Mouse (Mus musculus): ENCODE results near the gene Smarca4. TPM values are rescaled to one million over a fixed set of nuclear protein-coding genes. Genes with fewer than 3 reads are reported as not detected.

The Smarca4 gene
- total RNA-seq (2023): 10 to 100 TPM; 52.3 to 63.5 TPM

DNA sequence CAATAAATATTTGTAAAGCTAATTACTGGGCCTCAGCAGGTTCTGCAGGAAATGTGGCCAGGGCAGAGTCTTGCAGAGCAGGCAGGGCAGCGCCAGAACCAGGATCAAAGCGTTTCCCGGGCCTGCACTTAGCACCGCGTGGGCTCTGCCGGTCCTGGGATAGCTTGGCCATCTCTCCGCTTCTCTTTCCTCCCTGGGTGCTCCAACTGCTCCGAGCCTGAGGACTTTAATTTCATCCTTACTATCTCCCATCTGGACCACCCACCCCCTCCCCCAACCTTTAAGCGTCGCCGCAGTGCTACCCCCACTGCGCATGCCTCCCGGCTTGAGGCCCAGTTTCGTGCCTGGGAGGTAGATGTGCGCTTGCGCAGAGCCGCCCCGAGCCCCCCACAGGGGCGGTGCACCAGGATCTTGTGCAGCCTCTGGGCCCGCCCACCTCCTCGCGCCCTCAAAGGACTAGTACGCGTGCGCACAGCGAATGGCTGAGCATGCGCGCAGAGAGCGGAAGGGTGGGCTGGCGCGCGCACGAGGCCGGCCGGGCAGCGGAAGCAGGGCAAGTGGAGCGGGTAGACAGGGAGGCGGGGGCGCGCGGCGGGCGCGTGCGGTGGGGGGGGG lies at the start of gene Smarca4:
TSS of gene Smarca4 (plus strand) at position 553 of the 615 bp plus-strand sequence.

DNA sequence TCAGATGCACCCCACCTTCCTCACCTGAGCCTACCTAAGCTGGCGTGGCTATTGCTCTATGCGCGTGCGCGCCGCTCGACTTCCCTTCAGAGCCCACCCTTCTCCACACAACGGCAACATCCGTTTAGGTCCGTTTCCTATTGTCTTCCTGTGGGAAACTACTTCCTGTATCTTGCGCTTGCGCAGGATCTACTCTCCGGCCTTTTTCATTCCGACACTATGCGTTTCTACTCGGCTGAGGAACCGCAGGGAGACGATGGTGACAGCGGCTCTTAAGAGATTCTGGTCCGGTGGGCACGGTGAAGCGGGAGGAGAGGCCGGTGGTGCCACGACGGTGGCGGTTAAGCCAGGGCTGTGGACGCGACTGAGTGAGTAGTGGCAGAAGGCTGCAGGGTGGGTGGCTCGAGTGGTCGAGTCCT lies 23.3 kb upstream of the Smarca4 start, which contains the start of the genes Timm29 and Yipf2:
TSS of gene Timm29 (plus strand) at position 20 of the 419 bp plus-strand sequence.
TSS of gene Yipf2 (minus strand) at position 126 of the 419 bp plus-strand sequence.

DNA sequence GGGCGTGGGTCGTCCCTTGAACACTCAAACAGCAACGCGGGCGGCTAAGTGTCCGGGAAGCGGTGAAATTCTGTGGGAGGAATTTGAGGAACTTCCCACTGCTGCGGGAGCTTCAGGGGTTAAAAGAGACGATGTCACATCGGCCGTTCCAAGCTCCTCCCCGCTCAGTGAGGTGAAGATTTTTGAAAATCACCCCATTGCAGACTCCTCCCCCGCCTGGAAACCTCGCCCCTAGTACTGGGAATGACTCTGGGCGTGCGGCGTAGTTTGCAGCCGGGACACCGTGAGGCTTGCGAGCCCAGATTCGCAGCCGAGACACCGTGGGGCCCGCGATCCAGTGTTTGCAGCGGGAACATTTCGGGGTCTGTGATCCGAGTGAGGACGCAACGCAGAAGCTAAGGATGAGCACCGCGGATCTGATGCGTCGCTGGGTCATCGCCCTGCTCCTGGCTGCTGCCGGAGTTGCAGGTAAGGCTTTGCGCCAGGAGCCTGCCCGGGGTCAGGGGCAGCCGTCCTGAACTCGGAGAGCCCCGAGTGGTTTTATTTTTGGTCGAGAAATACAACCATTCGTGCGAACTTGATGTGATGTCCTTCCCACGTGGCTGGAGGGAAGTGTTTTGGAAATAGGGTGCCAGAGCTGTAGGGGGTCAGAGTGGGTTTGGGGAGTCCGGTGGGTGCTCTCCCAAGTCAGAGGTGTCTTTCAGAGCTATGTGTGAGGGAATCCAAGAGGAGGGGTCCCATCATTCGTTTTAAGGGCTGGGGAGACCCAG lies 107.6 kb downstream of the Smarca4 start, which contains the start of gene Ldlr:
TSS of gene Ldlr (plus strand) at position 107 of the 770 bp plus-strand sequence.

Other genes starting within 250 kb of the Smarca4 start
- gene Ilf3, start 248.3 kb upstream of the Smarca4 start, total RNA-seq (2023): 10 to 100 TPM; 38.1 to 39.5 TPM
- gene Qtrt1, start 204.3 kb upstream of the Smarca4 start, total RNA-seq (2023): 10 to 100 TPM; 10.5 to 18.5 TPM
- gene Dnm2, start 191.3 kb upstream of the Smarca4 start, total RNA-seq (2023): 100 to 1,000 TPM; 251 to 254 TPM
- 1 to 10 TPM; 5.0 to 7.5 TPM for gene Tmed1, start 105.9 kb upstream of the Smarca4 start, total RNA-seq (2023)
- gene AB124611, start 90.0 kb upstream of the Smarca4 start, total RNA-seq (2023): 100 to 1,000 TPM; 240 to 247 TPM
- gene Carm1, start 69.3 kb upstream of the Smarca4 start, total RNA-seq (2023): 10 to 100 TPM; 27.6 to 31.8 TPM
- 10 to 100 TPM; 16.7 to 18.6 TPM for gene Timm29, start 23.4 kb upstream of the Smarca4 start, total RNA-seq (2023)
- 1 to 10 TPM; 8.8 to 9.3 TPM for gene Yipf2, start 23.3 kb upstream of the Smarca4 start, total RNA-seq (2023)
- gene Ldlr, start 107.3 kb downstream of the Smarca4 start, total RNA-seq (2023): 10 to 100 TPM; 61.6 to 79.5 TPM
- 10 to 100 TPM; 26.1 to 36.9 TPM for gene Spc24, start 144.1 kb downstream of the Smarca4 start, total RNA-seq (2023)
- under 1 TPM; 0.36 to 0.60 TPM for gene Kank2, start 182.6 kb downstream of the Smarca4 start, total RNA-seq (2023)
- gene Angptl8, start 219.3 kb downstream of the Smarca4 start, total RNA-seq (2023): not detected
- gene Dock6, start 236.5 kb downstream of the Smarca4 start, total RNA-seq (2023): 1 to 10 TPM; 1.6 to 2.4 TPM